Mouse (Mus musculus) liver, adult 2 months (tissue): ENCODE results near the gene Syngr1.
A peak's percentile ranks its signal among the peaks of the same experiment; 100 is the strongest.

Experiments
- CTCF ChIP-seq: fragments of 200-500 bp; IDR thresholded peaks from 2 replicates; pipeline ENCODE4 v1.5.1; 2011; ENCODE audit warnings: low read depth, low read length, control low read depth
- POLR2A ChIP-seq: fragments of 200-500 bp; IDR thresholded peaks from 2 replicates; pipeline ENCODE4 v1.6.1; 2011; ENCODE audit warnings: low read length, control low read depth; ENCODE audit not compliant: insufficient read depth; ENCODE audit errors: extremely low read depth

GRCm38 (mm10) chr15:80091121-80091955 lies at the start of gene Syngr1, which contains the start of gene Rpl3:
- TF ChIP-seq CTCF = peak; percentile 81
- TF ChIP-seq POLR2A = no peak
